Mouse (Mus musculus): Measurements from ENCODE around the gene Fopnl.

Gene Fopnl

GRCm38 (mm10) chr16:14316884-14317876 lies at the start of gene Fopnl:
Gene Fopnl, minus strand, starts transcription at chr16:14317405.
- peak; percentile 97 for DNase-seq (ENCODE audit: low spot score)

- DNase-seq (ENCODE audit: low spot score): no peak
Measured at GRCm38 (mm10) chr16:14366017-14366416, 48.8 kb upstream of the Fopnl start.

- no peak for DNase-seq (ENCODE audit: low spot score)
Measured at GRCm38 (mm10) chr16:14365457-14365856, 48.3 kb upstream of the Fopnl start.

GRCm38 (mm10) chr16:14364066-14364465 lies 46.9 kb upstream of the Fopnl start:
- no peak for DNase-seq (ENCODE audit: low spot score)

GRCm38 (mm10) chr16:14363496-14363895 lies 46.3 kb upstream of the Fopnl start:
- DNase-seq (ENCODE audit: low spot score): no peak

- DNase-seq (ENCODE audit: low spot score): peak; percentile 21
Measured at GRCm38 (mm10) chr16:14362099-14362820, 45.1 kb upstream of the Fopnl start.

GRCm38 (mm10) chr16:14361362-14362098 lies 44.3 kb upstream of the Fopnl start, which contains the start of gene Abcc1:
Gene Abcc1, plus strand, starts transcription at chr16:14361558.
- peak; percentile 81 for DNase-seq (ENCODE audit: low spot score)

- no peak for DNase-seq (ENCODE audit: low spot score)
Measured at GRCm38 (mm10) chr16:14360931-14361330, 43.7 kb upstream of the Fopnl start.

- DNase-seq (ENCODE audit: low spot score): no peak
Measured at GRCm38 (mm10) chr16:14358531-14358930, 41.3 kb upstream of the Fopnl start.

GRCm38 (mm10) chr16:14357859-14358258 lies 40.7 kb upstream of the Fopnl start:
- no peak for DNase-seq (ENCODE audit: low spot score)

GRCm38 (mm10) chr16:14352663-14353062 lies 35.5 kb upstream of the Fopnl start:
- no peak for DNase-seq (ENCODE audit: low spot score)

GRCm38 (mm10) chr16:14352234-14352633 lies 35.0 kb upstream of the Fopnl start:
- DNase-seq (ENCODE audit: low spot score): no peak

GRCm38 (mm10) chr16:14351571-14351970 lies 34.4 kb upstream of the Fopnl start:
- DNase-seq (ENCODE audit: low spot score): no peak

- DNase-seq (ENCODE audit: low spot score): no peak
Measured at GRCm38 (mm10) chr16:14344967-14345366, 27.8 kb upstream of the Fopnl start.

GRCm38 (mm10) chr16:14328156-14328555 lies 11.0 kb upstream of the Fopnl start:
- no peak for DNase-seq (ENCODE audit: low spot score)

- DNase-seq (ENCODE audit: low spot score): no peak
Measured at GRCm38 (mm10) chr16:14320494-14320893, 3.3 kb upstream of the Fopnl start.

GRCm38 (mm10) chr16:14319681-14320080 lies 2.5 kb upstream of the Fopnl start:
- no peak for DNase-seq (ENCODE audit: low spot score)

- DNase-seq (ENCODE audit: low spot score): no peak
Measured at GRCm38 (mm10) chr16:14312914-14313313, 4.3 kb downstream of the Fopnl start.

- DNase-seq (ENCODE audit: low spot score): peak; percentile 37
Measured at GRCm38 (mm10) chr16:14311371-14311770, 5.8 kb downstream of the Fopnl start.

- DNase-seq (ENCODE audit: low spot score): no peak
Measured at GRCm38 (mm10) chr16:14309833-14310232, 7.4 kb downstream of the Fopnl start.

GRCm38 (mm10) chr16:14308245-14309073 lies 8.7 kb downstream of the Fopnl start:
- DNase-seq (ENCODE audit: low spot score): no peak
